Mouse (Mus musculus): ENCODE results near the gene Elf2. TPM values are rescaled to one million over a fixed set of nuclear protein-coding genes. Genes with fewer than 3 reads are reported as not detected.
A peak's percentile ranks its signal among the peaks of the same experiment; 100 is the strongest.

Elf2 gene
- polyA plus RNA-seq, 1 experiment = 21.2 TPM

DNA sequence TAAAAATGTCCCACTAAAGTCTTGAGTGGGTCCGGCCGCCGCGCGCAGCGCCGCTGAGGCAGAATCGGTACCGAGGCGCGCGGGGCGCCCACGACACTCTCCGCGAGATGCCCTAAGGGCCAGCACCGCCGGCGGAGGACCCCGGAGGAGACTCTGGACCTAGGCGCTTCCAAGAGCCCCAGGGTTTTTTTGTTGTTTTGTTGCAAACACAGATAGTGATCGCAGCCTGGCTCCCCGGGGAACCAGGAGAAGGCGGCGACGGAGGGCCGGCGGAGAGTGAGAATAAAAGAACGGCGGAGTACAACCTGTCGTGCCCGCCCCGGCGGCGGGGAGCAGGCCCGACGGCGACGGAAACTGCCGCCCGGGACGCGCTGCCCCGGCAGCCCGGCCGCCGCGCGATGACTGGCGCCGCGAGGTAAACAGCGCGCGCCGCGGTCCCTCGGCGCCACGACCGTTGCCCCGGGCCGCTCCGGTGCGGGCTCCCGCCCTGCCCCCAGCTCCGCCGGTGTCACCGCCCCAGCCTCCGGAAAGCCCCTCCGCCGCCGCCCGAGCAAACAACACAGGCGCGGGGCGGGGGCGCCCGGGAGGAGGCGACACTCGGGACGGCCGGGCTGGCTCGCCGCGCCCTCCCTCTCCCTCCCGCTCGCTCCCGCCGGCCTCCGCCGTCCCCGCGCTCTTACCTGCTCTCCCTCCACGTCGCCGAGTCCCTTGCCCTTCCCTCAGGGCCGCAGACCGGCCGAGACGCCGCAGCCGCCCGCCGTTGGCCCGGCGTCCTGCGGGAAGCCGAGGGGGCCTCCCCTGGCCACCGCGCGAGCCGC lies 520 bp downstream of the Elf2 start:
- WGBS = 1% methylated on average over 112 of the region's 113 CpGs
- Histone ChIP-seq H3K4me3 (ENCODE audit: low read depth, low read length) (peak overlapping the region; percentile 87), H3K4me1 (ENCODE audit: control insufficient read depth, insufficient read depth, insufficient read length, low read length) (peaks cover 7% of the 10 kb centered on the region), H3K27ac (ENCODE audit: insufficient read depth, low read depth, low read length) (peak overlapping the region; percentile 88), H3K27me3 (ENCODE audit: control insufficient read depth, insufficient read depth, low read length) (no peaks in the 10 kb centered on the region), H3K36me3 (ENCODE audit: control insufficient read depth, insufficient read depth, low read length) (no peaks in the 10 kb centered on the region)
- TF ChIP-seq CTCF (IDR thresholded peaks at IDR 0.05; ENCODE audit: extremely low read depth, insufficient read length, insufficient replicate concordance, low read depth, low read length) = 0 out of 2 replicates have a peak, but pooled peaks have one; percentile 4
- TF ChIP-seq POLR2A (IDR thresholded peaks at IDR 0.05; ENCODE audit: low read depth, low read length) = no peak

DNA sequence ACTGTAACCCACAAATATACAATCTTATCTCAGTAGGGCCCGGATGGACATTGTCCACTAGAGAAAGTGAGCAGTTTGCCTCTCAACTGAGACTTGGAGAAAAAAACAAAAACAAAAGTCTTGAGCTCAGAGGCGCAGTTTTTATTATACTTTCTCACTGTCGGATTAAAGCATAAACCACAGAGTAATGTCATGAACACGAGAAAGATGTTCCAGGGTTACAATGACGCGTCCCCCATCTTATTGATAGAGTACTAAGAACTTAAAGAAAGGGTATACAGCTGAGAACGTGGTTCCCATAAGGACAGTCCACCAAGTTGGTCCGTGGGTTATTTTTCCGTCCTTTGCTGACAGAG lies 1.1 kb downstream of the Elf2 start:
- Histone ChIP-seq H3K4me3 (ENCODE audit: low read depth, low read length) (peak overlapping the region; percentile 87), H3K36me3 (ENCODE audit: control insufficient read depth, insufficient read depth, low read length) (no peaks in the 10 kb centered on the region), H3K27ac (ENCODE audit: insufficient read depth, low read depth, low read length) (peak overlapping the region; percentile 88), H3K4me1 (ENCODE audit: control insufficient read depth, insufficient read depth, insufficient read length, low read length) (peaks cover 7% of the 10 kb centered on the region), H3K27me3 (ENCODE audit: control insufficient read depth, insufficient read depth, low read length) (no peaks in the 10 kb centered on the region)
- TF ChIP-seq POLR2A (IDR thresholded peaks at IDR 0.05; ENCODE audit: low read depth, low read length) (no peak), CTCF (IDR thresholded peaks at IDR 0.05; ENCODE audit: extremely low read depth, insufficient read length, insufficient replicate concordance, low read depth, low read length) (no peak)
- under 1% methylated on average over 9 of the region's 9 CpGs for WGBS

DNA sequence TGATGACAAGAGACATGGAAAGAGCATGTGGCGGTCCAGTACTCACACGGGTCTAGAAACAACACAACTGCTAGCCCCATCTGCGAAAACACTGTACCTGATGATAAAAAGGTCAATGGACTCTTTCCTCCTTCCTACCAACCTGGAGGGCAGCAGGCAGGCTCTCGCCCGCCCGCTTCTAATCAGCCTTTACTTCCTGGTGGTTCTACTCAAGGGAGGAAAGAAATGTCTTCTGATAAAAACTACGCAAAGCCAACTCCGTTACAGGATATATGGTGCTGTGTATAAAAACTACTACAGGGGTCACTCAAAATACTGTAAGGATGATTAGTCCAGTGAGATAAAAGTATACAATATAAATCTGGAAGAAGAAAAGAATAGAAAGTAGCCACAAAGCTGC lies 5.1 kb downstream of the Elf2 start:
- no peaks in the 10 kb centered on the region for H3K36me3 ChIP-seq (ENCODE audit: control insufficient read depth, insufficient read depth, low read length)

DNA sequence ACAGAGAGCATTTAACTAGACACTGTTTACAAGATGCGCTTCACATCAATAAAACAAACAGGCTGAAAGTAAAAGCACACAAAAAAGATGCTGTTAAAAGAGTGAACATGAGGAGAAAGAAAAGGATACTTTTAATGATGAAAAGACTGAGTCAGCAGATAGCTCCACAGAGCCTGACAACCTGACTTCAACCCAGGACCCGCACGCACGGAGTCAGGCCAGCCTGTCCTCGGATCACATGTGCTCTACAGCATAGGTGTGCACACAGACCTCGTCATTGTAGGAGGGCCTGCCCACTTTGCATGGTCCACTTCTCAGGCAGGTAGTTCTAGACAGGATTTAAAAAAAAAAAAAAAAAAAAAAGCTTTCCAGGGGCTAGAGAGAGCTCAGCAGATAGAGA lies 6.5 kb downstream of the Elf2 start:
- H3K27me3 ChIP-seq (ENCODE audit: control insufficient read depth, insufficient read depth, low read length) = no peaks in the 10 kb centered on the region
- H3K4me3 ChIP-seq (ENCODE audit: low read depth, low read length) = no peak overlapping the region
- TF ChIP-seq CTCF (IDR thresholded peaks at IDR 0.05; ENCODE audit: extremely low read depth, insufficient read length, insufficient replicate concordance, low read depth, low read length) (no peak), POLR2A (IDR thresholded peaks at IDR 0.05; ENCODE audit: low read depth, low read length) (no peak)
- WGBS = 74% methylated on average over 6 of the region's 6 CpGs
- H3K27ac ChIP-seq (ENCODE audit: insufficient read depth, low read depth, low read length) = no peak overlapping the region
- peaks cover 12% of the 10 kb centered on the region for H3K4me1 ChIP-seq (ENCODE audit: control insufficient read depth, insufficient read depth, insufficient read length, low read length)
- H3K36me3 ChIP-seq (ENCODE audit: control insufficient read depth, insufficient read depth, low read length) = no peaks in the 10 kb centered on the region

More for the DNA sequence above, 5.1 kb downstream of the Elf2 start:
- TF ChIP-seq POLR2A (IDR thresholded peaks at IDR 0.05; ENCODE audit: low read depth, low read length) (no peak), CTCF (IDR thresholded peaks at IDR 0.05; ENCODE audit: extremely low read depth, insufficient read length, insufficient replicate concordance, low read depth, low read length) (no peak)
- H3K4me1 ChIP-seq (ENCODE audit: control insufficient read depth, insufficient read depth, insufficient read length, low read length) = peaks cover 10% of the 10 kb centered on the region
- WGBS = 30% methylated on average over 8 of the region's 8 CpGs
- H3K27ac ChIP-seq (ENCODE audit: insufficient read depth, low read depth, low read length) = peak overlapping the region; percentile 33
- no peaks in the 10 kb centered on the region for H3K27me3 ChIP-seq (ENCODE audit: control insufficient read depth, insufficient read depth, low read length)
- no peak overlapping the region for H3K4me3 ChIP-seq (ENCODE audit: low read depth, low read length)

DNA sequence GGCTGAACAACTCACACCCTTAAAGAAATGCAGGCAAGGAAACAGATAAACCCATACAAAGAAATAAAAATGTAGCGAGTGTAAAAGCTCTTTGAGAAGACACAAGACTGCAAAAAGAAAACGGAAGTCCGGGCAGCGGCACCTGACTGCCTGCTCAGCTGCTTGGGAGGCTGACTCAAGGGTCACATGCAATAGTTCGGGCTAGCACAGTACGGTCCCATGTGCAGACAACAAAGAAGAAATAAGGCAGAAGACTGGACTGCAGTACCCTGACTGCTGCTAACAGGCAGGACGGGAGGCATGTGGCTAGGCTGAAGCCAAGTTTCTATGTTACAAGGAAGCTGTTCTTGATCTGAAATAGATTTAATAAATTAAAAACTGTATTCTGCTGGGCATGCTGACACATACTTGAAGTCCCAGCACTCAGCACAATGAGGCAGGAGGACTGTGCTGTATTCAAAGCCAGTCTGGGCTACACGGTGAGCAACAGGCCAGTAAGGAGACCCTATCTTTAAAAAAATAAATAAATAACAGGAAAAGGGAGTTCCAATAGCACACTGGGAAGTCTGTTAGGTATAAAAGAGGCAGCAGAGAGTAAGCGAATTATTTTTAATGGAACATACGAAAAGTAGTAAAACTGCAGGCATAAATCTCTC lies 7.1 kb downstream of the Elf2 start:
- Histone ChIP-seq H3K36me3 (ENCODE audit: control insufficient read depth, insufficient read depth, low read length) (no peaks in the 10 kb centered on the region), H3K4me3 (ENCODE audit: low read depth, low read length) (peak overlapping the region; percentile 23), H3K27me3 (ENCODE audit: control insufficient read depth, insufficient read depth, low read length) (no peaks in the 10 kb centered on the region), H3K27ac (ENCODE audit: insufficient read depth, low read depth, low read length) (0 out of 2 replicates have a peak overlapping the region, but pooled peaks have one; percentile 26), H3K4me1 (ENCODE audit: control insufficient read depth, insufficient read depth, insufficient read length, low read length) (peaks cover 11% of the 10 kb centered on the region)
- WGBS = 20% methylated on average over 10 of the region's 10 CpGs
- TF ChIP-seq POLR2A (IDR thresholded peaks at IDR 0.05; ENCODE audit: low read depth, low read length) (no peak), CTCF (IDR thresholded peaks at IDR 0.05; ENCODE audit: extremely low read depth, insufficient read length, insufficient replicate concordance, low read depth, low read length) (no peak)

DNA sequence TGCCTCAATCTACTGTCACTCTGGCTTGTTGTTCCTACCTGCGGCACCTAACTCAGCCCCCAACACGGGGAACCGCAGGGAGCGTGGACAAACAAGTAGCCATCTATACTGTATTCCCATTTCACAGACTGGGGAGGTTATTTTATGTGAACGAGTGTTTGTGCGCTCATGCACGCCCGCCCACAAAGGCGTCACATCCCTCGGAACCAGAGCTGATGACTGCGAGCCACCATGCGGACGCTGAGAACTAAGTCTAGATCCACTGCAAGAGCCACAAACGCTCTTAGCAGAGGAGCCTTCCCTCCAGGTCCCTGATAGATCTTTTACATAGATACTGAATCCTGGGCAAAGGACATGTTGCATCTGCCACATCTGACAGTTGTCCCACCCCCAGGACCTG lies 10.4 kb downstream of the Elf2 start:
- no peak for TF ChIP-seq POLR2A (IDR thresholded peaks at IDR 0.05; ENCODE audit: low read depth, low read length)
- TF ChIP-seq CTCF (IDR thresholded peaks at IDR 0.05; ENCODE audit: extremely low read depth, insufficient read length, insufficient replicate concordance, low read depth, low read length) = no peak
- Histone ChIP-seq H3K4me3 (ENCODE audit: low read depth, low read length) (no peak overlapping the region), H3K27ac (ENCODE audit: insufficient read depth, low read depth, low read length) (no peak overlapping the region), H3K36me3 (ENCODE audit: control insufficient read depth, insufficient read depth, low read length) (peaks cover 2% of the 10 kb centered on the region; the same call in 1 of the 2 replicates), H3K27me3 (ENCODE audit: control insufficient read depth, insufficient read depth, low read length) (no peaks in the 10 kb centered on the region), H3K4me1 (ENCODE audit: control insufficient read depth, insufficient read depth, insufficient read length, low read length) (peaks cover 8% of the 10 kb centered on the region)
- 85% methylated on average over 14 of the region's 14 CpGs for WGBS

DNA sequence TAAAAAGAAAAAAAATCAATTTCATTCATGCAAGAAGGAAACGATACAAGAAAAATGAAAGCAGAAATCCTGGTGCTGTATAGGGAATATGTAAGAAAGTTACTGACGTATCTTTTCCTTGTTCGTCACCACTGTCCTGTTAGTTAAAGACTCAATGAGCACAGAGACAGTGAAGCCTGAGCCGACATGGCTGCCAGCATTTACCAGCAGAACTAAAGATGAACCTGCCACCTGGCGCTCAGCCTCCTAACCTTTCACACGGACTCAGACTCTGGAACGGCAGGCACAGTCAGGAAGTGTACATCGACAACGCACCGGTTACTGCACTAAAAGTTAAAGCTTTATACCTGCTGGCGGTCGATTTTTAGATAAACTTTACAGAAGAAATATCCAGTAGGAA lies 11.9 kb downstream of the Elf2 start:
- Histone ChIP-seq H3K27me3 (ENCODE audit: control insufficient read depth, insufficient read depth, low read length) (no peaks in the 10 kb centered on the region), H3K36me3 (ENCODE audit: control insufficient read depth, insufficient read depth, low read length) (peaks cover 4% of the 10 kb centered on the region), H3K4me1 (ENCODE audit: control insufficient read depth, insufficient read depth, insufficient read length, low read length) (peaks cover 6% of the 10 kb centered on the region), H3K4me3 (ENCODE audit: low read depth, low read length) (no peak overlapping the region), H3K27ac (ENCODE audit: insufficient read depth, low read depth, low read length) (no peak overlapping the region)
- 78% methylated on average over 12 of the region's 12 CpGs for WGBS
- TF ChIP-seq POLR2A (IDR thresholded peaks at IDR 0.05; ENCODE audit: low read depth, low read length) (no peak), CTCF (IDR thresholded peaks at IDR 0.05; ENCODE audit: extremely low read depth, insufficient read length, insufficient replicate concordance, low read depth, low read length) (no peak)
